Mouse (Mus musculus) liver, embryonic 11.5 days (tissue): ENCODE measurements around the gene Setd1b. TPM values are rescaled to one million over a fixed set of nuclear protein-coding genes. Genes with fewer than 3 reads are reported as not detected.

Experiments used
- ATAC-seq: fragments of 200-750 bp; cut with Nextera tagmentation; replicated peaks from 2 replicates; pipeline ENCODE4 v1.8.0; 2017; ENCODE audit warnings: moderate number of reproducible peaks, mild to moderate bottlenecking, moderate TSS enrichment, moderate library complexity; ENCODE audit not compliant: low FRiP score
- DNase-seq: peaks from one replicate; pipeline ENCODE4 v3.0.0-alpha.2; 2017; ENCODE audit warnings: low spot score
- H3K27ac ChIP-seq: fragments of 300-500 bp; sonication (generic); 2 replicates; pipeline ENCODE4 v1.5.1; 2014; ENCODE audit warnings: mild to moderate bottlenecking, low read depth, low read length, control low read depth
- H3K27me3 ChIP-seq: fragments of 300-500 bp; sonication (generic); replicated peaks from 2 replicates; pipeline ENCODE4 v1.6.1; 2014; ENCODE audit warnings: low read length, mixed read lengths; ENCODE audit not compliant: control insufficient read depth, insufficient read depth
- H3K36me3 ChIP-seq: fragments of 300-500 bp; sonication (generic); 2 replicates; pipeline ENCODE4 v1.6.1; 2014; ENCODE audit warnings: mild to moderate bottlenecking, low read length, moderate library complexity, mixed read lengths; ENCODE audit not compliant: control insufficient read depth, insufficient read depth
- H3K4me1 ChIP-seq: fragments of 300-500 bp; sonication (generic); replicated peaks from 2 replicates; pipeline ENCODE4 v1.6.1; 2014; ENCODE audit warnings: low read length, mixed read lengths; ENCODE audit not compliant: control insufficient read depth, insufficient read depth
- H3K4me2 ChIP-seq: fragments of 300-500 bp; sonication (generic); 2 replicates; pipeline ENCODE4 v1.6.1; 2014; ENCODE audit warnings: mild to moderate bottlenecking, control low read depth, moderate library complexity
- H3K4me3 ChIP-seq: fragments of 300-500 bp; sonication (generic); 2 replicates; pipeline ENCODE4 v1.5.1; 2014; ENCODE audit warnings: low read depth, low read length, control low read depth
- H3K9ac ChIP-seq: fragments of 300-500 bp; sonication (generic); 2 replicates; pipeline ENCODE4 v1.6.1; 2014; ENCODE audit warnings: low read depth, low read length, control low read depth
- H3K9me3 ChIP-seq: fragments of 300-500 bp; sonication (generic); 2 replicates; pipeline ENCODE4 v1.6.1; 2016; ENCODE audit warnings: low read length, inconsistent platforms, mixed read lengths; ENCODE audit not compliant: control insufficient read depth
- WGBS: fragments of 180-500 bp; shearing (Covaris S2); extraction: QIAGEN DNeasy Blood & Tissue Kit; methylation state at CpG from one replicate; pipeline ENCODE4 v1.1.7; 2014; 5-methylcytosine and 5-hydroxymethylcytosine counted together
- polyA plus RNA-seq: library from polyadenylated mRNA; unstranded; fragments of >200 nt; fragmentation: Nextera tagmentation; extraction: Ambion mirVana; gene quantifications from 2 replicates; pipeline ENCODE4 v1.2.1, GENCODE M21; 2014

Setd1b gene
- polyA plus RNA-seq, 1 experiment from 2014 or later: 9.6 TPM

DNA sequence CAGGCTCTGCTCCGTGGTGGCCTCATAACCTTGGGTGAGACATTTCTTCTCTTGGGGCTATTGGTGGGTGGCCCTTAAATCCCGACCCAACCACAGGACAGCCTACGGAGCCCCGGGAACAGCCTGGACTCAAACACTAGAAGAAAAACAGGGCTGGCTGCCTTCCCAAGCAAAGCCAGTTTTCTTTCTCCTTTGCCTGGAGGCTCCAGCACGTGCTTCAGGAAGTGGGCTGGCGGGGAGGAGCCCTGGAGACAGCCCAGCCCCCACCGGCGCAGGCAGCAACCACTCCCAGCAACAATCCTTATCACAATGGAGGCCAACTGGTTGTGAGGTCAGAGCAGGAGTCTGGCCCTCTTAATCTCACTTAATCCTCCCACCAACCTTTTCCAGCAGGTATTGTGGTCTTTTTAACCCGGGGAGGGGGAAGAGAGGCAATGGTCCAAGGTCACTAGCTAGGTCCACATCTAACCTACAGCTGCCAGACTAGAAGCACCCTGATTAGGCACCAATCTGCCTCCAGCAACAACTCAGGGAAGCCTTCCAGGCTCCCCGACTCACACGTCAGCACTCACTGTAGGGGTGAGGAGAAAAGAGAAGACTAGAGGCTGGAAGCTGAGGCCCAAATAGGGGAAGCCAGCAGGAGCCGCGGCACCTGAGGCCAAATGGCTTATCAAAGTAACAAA, 5.5 kb upstream of the Setd1b start:
- peak overlapping the region; percentile 100 for H3K27ac ChIP-seq
- no peaks in the 10 kb centered on the region for H3K36me3 ChIP-seq
- peak overlapping the region; percentile 100 for H3K4me2 ChIP-seq
- no peaks in the 10 kb centered on the region for H3K27me3 ChIP-seq
- ATAC-seq (peak; percentile 69), DNase-seq (peak; percentile 86)
- H3K9me3 ChIP-seq: no peaks in the 10 kb centered on the region
- H3K4me3 ChIP-seq: peak overlapping the region; percentile 97
- H3K9ac ChIP-seq: peak overlapping the region; percentile 100
- H3K4me1 ChIP-seq: peaks cover 73% of the 10 kb centered on the region
- WGBS: 2% methylated on average over 13 of the region's 13 CpGs

- peak overlapping the region; percentile 100 for H3K9ac ChIP-seq
These were observed 4.7 kb upstream of the Setd1b start for GRCm38 (mm10) chr5:123137044-123137909.

GRCm38 (mm10) chr5:123137910-123138229, 4.1 kb upstream of the Setd1b start:
- Histone ChIP-seq H3K9me3 (no peaks in the 10 kb centered on the region), H3K27ac (peak overlapping the region; percentile 100), H3K27me3 (no peaks in the 10 kb centered on the region), H3K4me2 (peak overlapping the region; percentile 100), H3K9ac (peak overlapping the region; percentile 100), H3K4me1 (peaks cover 60% of the 10 kb centered on the region), H3K4me3 (peak overlapping the region; percentile 97), H3K36me3 (no peaks in the 10 kb centered on the region)
- DNase-seq: peak; percentile 85
- ATAC-seq: no peak
- 2% methylated on average over 6 of the region's 6 CpGs for WGBS

More at GRCm38 (mm10) chr5:123137044-123137909, 4.7 kb upstream of the Setd1b start:
- peak overlapping the region; percentile 100 for H3K27ac ChIP-seq
- H3K4me2 ChIP-seq: peak overlapping the region; percentile 100
- ATAC-seq: peak; percentile 33
- peaks cover 66% of the 10 kb centered on the region for H3K4me1 ChIP-seq
- 2% methylated on average over 20 of the region's 20 CpGs for WGBS
- no peak for DNase-seq
- no peaks in the 10 kb centered on the region for H3K27me3 ChIP-seq
- no peaks in the 10 kb centered on the region for H3K36me3 ChIP-seq
- H3K4me3 ChIP-seq: peak overlapping the region; percentile 97
- no peaks in the 10 kb centered on the region for H3K9me3 ChIP-seq

- peak overlapping the region; percentile 100 for H3K27ac ChIP-seq
- H3K4me2 ChIP-seq: peak overlapping the region; percentile 100
- no peaks in the 10 kb centered on the region for H3K9me3 ChIP-seq
- peak overlapping the region; percentile 97 for H3K4me3 ChIP-seq
- H3K4me1 ChIP-seq: peaks cover 55% of the 10 kb centered on the region
- DNase-seq: peak; percentile 88
- no peaks in the 10 kb centered on the region for H3K36me3 ChIP-seq
- H3K27me3 ChIP-seq: no peaks in the 10 kb centered on the region
- ATAC-seq: peak; percentile 60
- peak overlapping the region; percentile 100 for H3K9ac ChIP-seq
- under 1% methylated on average over 38 of the region's 40 CpGs for WGBS
These were observed 3.6 kb upstream of the Setd1b start for GRCm38 (mm10) chr5:123138230-123138911.

GRCm38 (mm10) chr5:123138953-123139721, 2.9 kb upstream of the Setd1b start:
- Histone ChIP-seq H3K4me1 (peaks cover 53% of the 10 kb centered on the region), H3K27me3 (no peaks in the 10 kb centered on the region), H3K4me2 (peak overlapping the region; percentile 100), H3K27ac (peak overlapping the region; percentile 100), H3K9me3 (no peaks in the 10 kb centered on the region), H3K36me3 (no peaks in the 10 kb centered on the region), H3K9ac (peak overlapping the region; percentile 100), H3K4me3 (peak overlapping the region; percentile 97)
- 2% methylated on average over 39 of the region's 39 CpGs for WGBS
- ATAC-seq (no peak), DNase-seq (peak; percentile 76)

- H3K27me3 ChIP-seq: no peaks in the 10 kb centered on the region
- no peak for DNase-seq
- peak overlapping the region; percentile 97 for H3K4me3 ChIP-seq
- H3K4me1 ChIP-seq: peaks cover 53% of the 10 kb centered on the region
- H3K27ac ChIP-seq: peak overlapping the region; percentile 100
- ATAC-seq: no peak
- H3K36me3 ChIP-seq: no peaks in the 10 kb centered on the region
- 3% methylated on average over 28 of the region's 28 CpGs for WGBS
- no peaks in the 10 kb centered on the region for H3K9me3 ChIP-seq
- peak overlapping the region; percentile 100 for H3K4me2 ChIP-seq
- peak overlapping the region; percentile 100 for H3K9ac ChIP-seq
These were observed 2.0 kb upstream of the Setd1b start for GRCm38 (mm10) chr5:123139722-123140627.

GRCm38 (mm10) chr5:123140694-123141554, 1.1 kb upstream of the Setd1b start:
- WGBS: under 1% methylated on average over 31 of the region's 31 CpGs
- Histone ChIP-seq H3K27ac (peak overlapping the region; percentile 100), H3K4me2 (peak overlapping the region; percentile 100), H3K27me3 (no peaks in the 10 kb centered on the region), H3K9ac (peak overlapping the region; percentile 98), H3K4me3 (peak overlapping the region; percentile 97), H3K36me3 (no peaks in the 10 kb centered on the region), H3K4me1 (peaks cover 53% of the 10 kb centered on the region), H3K9me3 (no peaks in the 10 kb centered on the region)
- DNase-seq: peak; percentile 91
- peak; percentile 44 for ATAC-seq
